Mouse (Mus musculus) Patski (cell line): ENCODE results near the gene Angptl7. TPM values are rescaled to one million over a fixed set of nuclear protein-coding genes. Genes with fewer than 3 reads are reported as not detected.
A peak's percentile ranks its signal among the peaks of the same experiment; 100 is the strongest.

Experiments used
- ATAC-seq: fragments of 100-300 bp; one replicate; pipeline ENCODE4 v1.8.0; 2021
- CTCF ChIA-PET: fragments of 350-600 bp; sonication (Branson Sonifier 250); formaldehyde crosslinking; loops from one replicate; lab custom pipeline; 2022; ENCODE audit warnings: inconsistent platforms; lab: Charles Lee
- POLR2A ChIA-PET: fragments of 350-600 bp; sonication (Branson Sonifier 250); formaldehyde crosslinking; loops from one replicate; lab custom pipeline; 2022; ENCODE audit warnings: antibody characterized with exemption, inconsistent platforms; lab: Charles Lee
- DNase-seq: peaks from one replicate; pipeline ENCODE4 v3.0.0-alpha.2; 2011; ENCODE audit warnings: low read depth, low spot score
- H3K27me3 ChIP-seq: fragments of 371-371 bp; one replicate; pipeline ENCODE4 v1.5.1; 2021
- CTCF ChIP-seq: fragments of 100-300 bp; IDR thresholded peaks from one replicate; pipeline ENCODE4 v1.5.1; 2021
- in situ Hi-C: fragments of 300-500 bp; cut with MboI; formaldehyde crosslinking; loops from 3 replicates; pipeline ENCODE4 v1.11.1; 2018; ENCODE audit warnings: low pct_unique_long_range_greater_than_20kb, mixed read lengths
- polyA plus RNA-seq: library from polyadenylated mRNA; unstranded; gene quantifications from one replicate; pipeline ENCODE4 v1.2.3, GENCODE M21; 2021

Angptl7 gene
- polyA plus RNA-seq, 1 experiment from 2014 or later = 0.13 TPM

GRCm38 (mm10) chr4:148518235-148518795, 18.1 kb upstream of the Angptl7 start:
- no peaks in the 10 kb centered on the region for H3K27me3 ChIP-seq
- CTCF ChIA-PET = no interaction called here
- in situ Hi-C loops = no loop called here
- ATAC-seq (no peak), DNase-seq (no peak)
- no peak for TF ChIP-seq CTCF
- POLR2A ChIA-PET = no interaction called here

DNA sequence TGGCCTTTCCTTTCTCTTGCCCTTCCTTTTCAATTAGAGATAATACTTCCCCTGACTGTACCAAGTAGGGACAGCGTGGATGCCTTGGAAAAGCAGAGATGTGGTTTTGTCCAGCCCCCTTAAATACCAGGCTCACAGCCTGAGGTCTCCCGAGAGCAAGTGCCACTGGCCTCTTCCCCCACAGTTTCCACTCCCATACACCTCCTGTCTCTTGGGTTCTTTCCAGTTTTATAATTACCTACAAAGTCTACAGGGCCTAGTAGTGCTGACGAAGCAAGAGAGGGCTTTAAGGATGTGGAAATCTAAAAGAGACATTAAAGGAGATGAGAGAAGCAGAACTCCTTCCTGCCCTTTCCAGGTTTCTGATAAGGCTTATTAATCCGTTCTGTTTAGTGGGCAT, 17.5 kb upstream of the Angptl7 start:
- ChIA-PET CTCF (no interaction called here), POLR2A (no interaction called here)
- no peaks in the 10 kb centered on the region for H3K27me3 ChIP-seq
- no peak for DNase-seq
- in situ Hi-C loops = no loop called here
- no peak for ATAC-seq
- no peak for TF ChIP-seq CTCF

DNA sequence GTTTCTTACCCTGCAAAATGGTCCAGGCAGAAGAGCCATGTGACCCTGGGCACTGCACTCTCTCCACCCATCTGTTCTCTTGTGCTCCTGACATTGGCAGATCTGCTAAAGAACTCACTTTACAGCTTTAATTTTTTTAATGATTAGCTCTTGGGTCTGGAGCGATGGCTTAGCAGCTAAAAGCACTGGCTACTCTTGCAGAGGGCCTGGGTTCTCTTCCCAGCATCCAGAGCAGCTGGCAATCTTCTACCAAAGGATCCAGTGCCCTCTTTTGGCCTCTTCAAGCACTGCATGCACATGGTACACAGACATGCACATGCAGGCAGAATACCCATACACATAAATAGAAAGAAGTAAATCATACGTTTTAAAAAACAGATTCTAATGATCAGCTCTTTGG, 15.1 kb upstream of the Angptl7 start:
- CTCF ChIA-PET = no interaction called here
- H3K27me3 ChIP-seq = no peaks in the 10 kb centered on the region
- no peak for DNase-seq
- TF ChIP-seq CTCF = no peak
- in situ Hi-C loops = no loop called here
- ATAC-seq = no peak
- POLR2A ChIA-PET = interaction anchor here (1.3 kb wide), 1 partner anchor 9 kb away, joined by 3 read pairs; no protein-coding TSS in a partner anchor

DNA sequence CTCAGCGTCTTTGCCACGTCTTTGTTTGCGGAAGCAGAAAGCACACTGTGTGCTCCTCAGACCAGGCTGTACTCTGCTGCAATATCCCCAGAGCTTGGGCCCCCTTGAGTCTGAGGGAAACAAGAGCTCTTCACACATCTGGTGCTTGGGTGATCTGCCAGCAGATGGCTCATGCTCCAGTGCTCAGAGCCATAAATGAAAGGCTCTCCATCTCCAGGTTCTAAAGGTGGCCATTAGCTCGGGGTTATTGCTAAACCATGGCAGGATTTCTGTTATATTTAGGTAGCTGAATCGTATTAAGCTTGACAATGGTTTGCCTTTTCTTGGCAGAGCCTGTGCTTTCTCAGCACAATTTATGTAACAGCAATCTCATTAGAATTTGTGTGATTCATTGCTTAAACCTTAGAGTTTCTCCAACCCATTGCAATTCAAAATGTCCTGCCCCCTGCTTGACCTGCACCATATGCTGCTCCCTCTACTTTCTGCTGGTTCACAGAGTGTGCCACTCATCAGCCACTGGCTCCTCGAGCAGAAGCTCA, 12.8 kb upstream of the Angptl7 start:
- ATAC-seq (peak; percentile 55), DNase-seq (peak; percentile 59)
- ChIA-PET CTCF (interaction anchor here (0.9 to 1.6 kb wide), 4 partner anchors 8 to 66 kb away, joined by 3 to 5 read pairs (median 4); no protein-coding TSS in a partner anchor), POLR2A (no interaction called here)
- in situ Hi-C loops = no loop called here
- no peak for TF ChIP-seq CTCF
- H3K27me3 ChIP-seq = no peaks in the 10 kb centered on the region

- ChIA-PET POLR2A (interaction anchor here (1.0 kb wide), 1 partner anchor 18 kb away, joined by 3 read pairs; no protein-coding TSS in a partner anchor), CTCF (interaction anchor here (1.2 to 1.3 kb wide), 2 partner anchors 13 kb away, joined by 3 read pairs; no protein-coding TSS in a partner anchor)
- no peak for DNase-seq
- in situ Hi-C loops = no loop called here
- TF ChIP-seq CTCF = no peak
- ATAC-seq = no peak
- no peaks in the 10 kb centered on the region for H3K27me3 ChIP-seq
Measured at GRCm38 (mm10) chr4:148511334-148511733, 11.1 kb upstream of the Angptl7 start.

GRCm38 (mm10) chr4:148510691-148511090, 10.4 kb upstream of the Angptl7 start:
- DNase-seq (no peak), ATAC-seq (peak; percentile 62)
- no peaks in the 10 kb centered on the region for H3K27me3 ChIP-seq
- TF ChIP-seq CTCF = no peak
- POLR2A ChIA-PET = interaction anchor here (0.6 to 1.0 kb wide), 2 partner anchors 19 to 54 kb away, joined by 3 read pairs; no protein-coding TSS in a partner anchor
- CTCF ChIA-PET = interaction anchor here (1.3 kb wide), 1 partner anchor 13 kb away, joined by 3 read pairs; no protein-coding TSS in a partner anchor
- in situ Hi-C loops = no loop called here

DNA sequence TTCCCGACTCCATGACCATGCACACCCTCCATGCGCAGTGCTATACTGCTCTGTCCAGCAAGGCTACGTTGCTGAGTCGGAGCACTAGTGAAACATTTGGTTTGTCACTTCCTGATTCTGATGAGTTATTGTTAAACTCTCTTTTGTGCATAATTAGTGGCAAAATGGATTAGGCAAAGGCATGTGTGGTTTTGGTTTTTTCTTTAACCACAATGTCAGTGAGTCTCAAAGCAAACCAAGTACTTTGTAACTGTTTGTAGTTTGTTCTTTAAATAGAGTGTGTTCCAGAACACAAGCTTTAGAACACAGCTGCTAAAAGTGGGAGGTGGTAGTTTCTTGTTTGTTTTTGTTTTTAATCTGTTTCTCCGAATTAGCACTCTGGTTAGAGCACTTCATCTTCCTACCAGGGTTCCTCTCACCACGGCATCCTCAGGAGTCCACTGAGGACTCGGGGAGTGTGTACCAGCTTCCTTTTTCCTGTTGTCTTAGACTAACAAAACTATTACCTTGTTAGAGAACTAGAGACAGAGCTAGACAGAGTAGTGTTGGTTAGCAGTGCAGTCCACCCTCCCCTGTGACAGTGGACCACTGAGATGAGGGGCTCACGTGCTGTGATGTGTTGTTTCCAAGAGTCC, 9.3 kb upstream of the Angptl7 start:
- DNase-seq (no peak), ATAC-seq (peak; percentile 48)
- ChIA-PET POLR2A (interaction anchor here (0.6 to 1.6 kb wide), 3 partner anchors 12 to 22 kb away, joined by 3 to 4 read pairs (median 4); no protein-coding TSS in a partner anchor), CTCF (interaction anchor here (0.8 to 1.6 kb wide), 6 partner anchors 9 to 81 kb away, joined by 3 to 6 read pairs (median 4); partner anchors contain the start of gene Angptl7)
- H3K27me3 ChIP-seq = no peaks in the 10 kb centered on the region
- in situ Hi-C loops = no loop called here
- TF ChIP-seq CTCF = no peak

GRCm38 (mm10) chr4:148508084-148508849, 8.0 kb upstream of the Angptl7 start:
- CTCF ChIA-PET = interaction anchor here (1.6 kb wide), 1 partner anchor 12 kb away, joined by 6 read pairs; no protein-coding TSS in a partner anchor
- H3K27me3 ChIP-seq = no peaks in the 10 kb centered on the region
- ATAC-seq (no peak), DNase-seq (no peak)
- in situ Hi-C loops = no loop called here
- POLR2A ChIA-PET = interaction anchor here (0.6 to 1.2 kb wide), 2 partner anchors 18 to 1340 kb away, joined by 4 read pairs; no protein-coding TSS in a partner anchor
- TF ChIP-seq CTCF = no peak

GRCm38 (mm10) chr4:148507585-148507984, 7.3 kb upstream of the Angptl7 start:
- H3K27me3 ChIP-seq = no peaks in the 10 kb centered on the region
- ATAC-seq (no peak), DNase-seq (no peak)
- ChIA-PET POLR2A (no interaction called here), CTCF (interaction anchor here (1.6 kb wide), 1 partner anchor 12 kb away, joined by 6 read pairs; no protein-coding TSS in a partner anchor)
- in situ Hi-C loops = no loop called here
- no peak for TF ChIP-seq CTCF

- H3K27me3 ChIP-seq = no peaks in the 10 kb centered on the region
- TF ChIP-seq CTCF = no peak
- no peak for ATAC-seq
- ChIA-PET CTCF (interaction anchor here (0.8 kb wide), 1 partner anchor 11 kb away, joined by 3 read pairs; no protein-coding TSS in a partner anchor), POLR2A (no interaction called here)
- no peak for DNase-seq
- in situ Hi-C loops = no loop called here
Measured at GRCm38 (mm10) chr4:148504497-148504959, 4.3 kb upstream of the Angptl7 start.
